Mouse (Mus musculus) urinary bladder, postnatal 36 days (tissue): ENCODE results near the gene Gas7.

ENCODE experiments used
- DNase-seq, 2 experiments: peaks; one replicate each; pipeline ENCODE4 v3.0.0; 2022; ENCODE audit warnings: low spot score in 2 of 2, mixed read lengths in 1 of 2

Gene Gas7

GRCm38 (mm10) chr11:67533151-67533550 is 77.9 kb downstream of the Gas7 start:
- peak in 1 of 2 experiments; percentile 33 for DNase-seq

GRCm38 (mm10) chr11:67535703-67536102 is 80.5 kb downstream of the Gas7 start:
- DNase-seq = no peak

- DNase-seq = no peak
These were observed 81.2 kb downstream of the Gas7 start for GRCm38 (mm10) chr11:67536413-67536812.

- no peak for DNase-seq
These were observed 82.1 kb downstream of the Gas7 start for GRCm38 (mm10) chr11:67537353-67537752.

GRCm38 (mm10) chr11:67538557-67538956 is 83.3 kb downstream of the Gas7 start:
- peak in 1 of 2 experiments; percentile 34 for DNase-seq

GRCm38 (mm10) chr11:67544656-67545432 is 89.6 kb downstream of the Gas7 start:
- no peak for DNase-seq

- no peak for DNase-seq
These were observed 91.3 kb downstream of the Gas7 start for GRCm38 (mm10) chr11:67546582-67546981.

- no peak for DNase-seq
These were observed 94.1 kb downstream of the Gas7 start for GRCm38 (mm10) chr11:67549306-67549705.

- DNase-seq = no peak
These were observed 94.7 kb downstream of the Gas7 start for GRCm38 (mm10) chr11:67549762-67550488.

- no peak for DNase-seq
These were observed 97.2 kb downstream of the Gas7 start for GRCm38 (mm10) chr11:67552400-67552799.

- DNase-seq = no peak
These were observed 99.0 kb downstream of the Gas7 start for GRCm38 (mm10) chr11:67554276-67554675.

GRCm38 (mm10) chr11:67556360-67556759 is 101.1 kb downstream of the Gas7 start:
- DNase-seq = no peak

- DNase-seq = no peak
These were observed 103.7 kb downstream of the Gas7 start for GRCm38 (mm10) chr11:67558772-67559448.

GRCm38 (mm10) chr11:67559522-67559921 is 104.3 kb downstream of the Gas7 start:
- no peak for DNase-seq

- no peak for DNase-seq
These were observed 106.4 kb downstream of the Gas7 start for GRCm38 (mm10) chr11:67561631-67562030.

- DNase-seq = no peak
These were observed 107.9 kb downstream of the Gas7 start for GRCm38 (mm10) chr11:67563141-67563540.

GRCm38 (mm10) chr11:67564003-67564637 is 108.9 kb downstream of the Gas7 start:
- DNase-seq = no peak

- DNase-seq = no peak
These were observed 110.3 kb downstream of the Gas7 start for GRCm38 (mm10) chr11:67565512-67565911.

- no peak for DNase-seq
These were observed 111.5 kb downstream of the Gas7 start for GRCm38 (mm10) chr11:67566704-67567103.

- no peak for DNase-seq
These were observed 111.9 kb downstream of the Gas7 start for GRCm38 (mm10) chr11:67567184-67567583.

GRCm38 (mm10) chr11:67567991-67568390 is 112.8 kb downstream of the Gas7 start:
- DNase-seq = no peak

- no peak for DNase-seq
These were observed 113.6 kb downstream of the Gas7 start for GRCm38 (mm10) chr11:67568815-67569214.
